Mouse (Mus musculus) hindbrain, embryonic 11.5 days (tissue): ENCODE results near the gene Tpk1. TPM values are rescaled to one million over a fixed set of nuclear protein-coding genes. Genes with fewer than 3 reads are reported as not detected.
A peak's percentile ranks its signal among the peaks of the same experiment; 100 is the strongest.
"Not testable (repeated sequence)": the region's sequence is repeated elsewhere in the genome, so short reads cannot be mapped to it uniquely, and the experiment has no call there.

Experiments
- ATAC-seq: fragments of 200-750 bp; cut with Nextera tagmentation; 2 replicates; pipeline ENCODE4 v1.8.0; 2017; ENCODE audit warnings: mild to moderate bottlenecking, moderate TSS enrichment, moderate library complexity; ENCODE audit not compliant: low FRiP score
- DNase-seq: peaks from one replicate; pipeline ENCODE4 v3.0.0-alpha.2; 2015; ENCODE audit warnings: low spot score
- H3K27ac ChIP-seq: fragments of 300-500 bp; sonication (generic); 2 replicates; pipeline ENCODE4 v1.5.1; 2014; ENCODE audit warnings: mild to moderate bottlenecking, low read depth, low read length
- H3K27me3 ChIP-seq: fragments of 300-500 bp; sonication (generic); 2 replicates; pipeline ENCODE4 v1.6.1; 2014; ENCODE audit warnings: mild to moderate bottlenecking, low read length, moderate library complexity, mixed read lengths; ENCODE audit not compliant: control insufficient read depth, insufficient read depth
- H3K36me3 ChIP-seq: fragments of 300-500 bp; sonication (generic); 2 replicates; pipeline ENCODE4 v1.6.1; 2014; ENCODE audit warnings: mild to moderate bottlenecking, low read length, moderate library complexity, mixed read lengths; ENCODE audit not compliant: control insufficient read depth, insufficient read depth
- H3K4me1 ChIP-seq: fragments of 300-500 bp; sonication (generic); replicated peaks from 2 replicates; pipeline ENCODE4 v1.6.1; 2014; ENCODE audit warnings: low read length, mixed read lengths; ENCODE audit not compliant: control insufficient read depth, insufficient read depth
- H3K4me2 ChIP-seq: fragments of 300-500 bp; sonication (generic); replicated peaks from 2 replicates; pipeline ENCODE4 v1.6.1; 2014; ENCODE audit warnings: mild to moderate bottlenecking, low read depth, low read length
- H3K4me3 ChIP-seq: fragments of 300-500 bp; sonication (generic); 2 replicates; pipeline ENCODE4 v1.5.1; 2014; ENCODE audit warnings: low read depth, low read length
- H3K9ac ChIP-seq: fragments of 300-500 bp; sonication (generic); 2 replicates; pipeline ENCODE4 v1.6.1; 2014; ENCODE audit warnings: low read depth, low read length
- H3K9me3 ChIP-seq: fragments of 300-500 bp; sonication (generic); 2 replicates; pipeline ENCODE4 v1.6.1; 2016; ENCODE audit warnings: low read length; ENCODE audit not compliant: control insufficient read depth
- WGBS: fragments of 180-500 bp; shearing (Covaris S2); extraction: QIAGEN DNeasy Blood & Tissue Kit; methylation state at CpG from one replicate; pipeline ENCODE4 v1.1.7; 2014; 5-methylcytosine and 5-hydroxymethylcytosine counted together
- polyA plus RNA-seq: library from polyadenylated mRNA; unstranded; fragments of >200 nt; fragmentation: Nextera tagmentation; extraction: Ambion mirVana; gene quantifications from 2 replicates; pipeline ENCODE4 v1.2.1, GENCODE M21; 2014

The Tpk1 gene
- polyA plus RNA-seq, 1 experiment from 2014 or later: 6.5 TPM

- no peaks in the 10 kb centered on the region for H3K4me1 ChIP-seq
- no peak overlapping the region for H3K9ac ChIP-seq
- H3K4me2 ChIP-seq: no peak overlapping the region
- ATAC-seq (no peak), DNase-seq (no peak)
- WGBS: 73% methylated on average over 2 of the region's 2 CpGs
- no peaks in the 10 kb centered on the region for H3K36me3 ChIP-seq
- no peaks in the 10 kb centered on the region for H3K9me3 ChIP-seq
- no peak overlapping the region for H3K4me3 ChIP-seq
- H3K27ac ChIP-seq: no peak overlapping the region
- no peaks in the 10 kb centered on the region for H3K27me3 ChIP-seq
These were observed 141.1 kb downstream of the Tpk1 start for GRCm38 (mm10) chr6:43525028-43525427.

DNA sequence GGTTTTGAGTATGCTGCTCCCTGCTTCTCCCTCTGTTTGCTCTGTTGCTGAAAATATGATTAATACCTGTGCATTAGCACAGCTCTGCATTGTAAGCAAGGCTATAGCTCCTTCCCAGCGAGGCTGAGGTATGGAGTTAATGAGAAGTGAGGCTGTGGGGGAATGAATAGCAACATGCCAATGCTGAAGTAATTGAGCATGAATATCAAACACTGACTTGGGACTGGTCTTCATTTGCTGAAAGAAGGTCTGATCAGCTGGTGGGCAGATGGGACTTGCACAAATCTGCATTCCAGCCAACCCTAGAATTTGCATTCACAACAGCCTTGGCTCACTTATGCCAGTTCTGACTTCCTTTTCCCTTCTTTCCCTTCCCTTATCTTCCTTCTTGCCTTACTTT is 144.0 kb downstream of the Tpk1 start:
- DNase-seq: peak; percentile 23
- WGBS: 31% methylated on average over 1 of the region's 1 CpGs
- no peak overlapping the region for H3K9ac ChIP-seq

GRCm38 (mm10) chr6:43520218-43520617 is 145.9 kb downstream of the Tpk1 start:
- DNase-seq (no peak), ATAC-seq (no peak)
- Histone ChIP-seq H3K27me3 (no peaks in the 10 kb centered on the region), H3K9me3 (no peaks in the 10 kb centered on the region), H3K4me3 (no peak overlapping the region), H3K4me2 (no peak overlapping the region), H3K36me3 (no peaks in the 10 kb centered on the region), H3K4me1 (no peaks in the 10 kb centered on the region), H3K27ac (no peak overlapping the region), H3K9ac (no peak overlapping the region)
- 60% methylated on average over 2 of the region's 2 CpGs for WGBS

More for the DNA sequence above, 144.0 kb downstream of the Tpk1 start:
- Histone ChIP-seq H3K4me3 (no peak overlapping the region), H3K27me3 (no peaks in the 10 kb centered on the region), H3K4me2 (no peak overlapping the region), H3K9me3 (no peaks in the 10 kb centered on the region), H3K36me3 (no peaks in the 10 kb centered on the region), H3K4me1 (no peaks in the 10 kb centered on the region), H3K27ac (no peak overlapping the region)
- peak; percentile 43; the same call in 1 of the 2 replicates for ATAC-seq

DNA sequence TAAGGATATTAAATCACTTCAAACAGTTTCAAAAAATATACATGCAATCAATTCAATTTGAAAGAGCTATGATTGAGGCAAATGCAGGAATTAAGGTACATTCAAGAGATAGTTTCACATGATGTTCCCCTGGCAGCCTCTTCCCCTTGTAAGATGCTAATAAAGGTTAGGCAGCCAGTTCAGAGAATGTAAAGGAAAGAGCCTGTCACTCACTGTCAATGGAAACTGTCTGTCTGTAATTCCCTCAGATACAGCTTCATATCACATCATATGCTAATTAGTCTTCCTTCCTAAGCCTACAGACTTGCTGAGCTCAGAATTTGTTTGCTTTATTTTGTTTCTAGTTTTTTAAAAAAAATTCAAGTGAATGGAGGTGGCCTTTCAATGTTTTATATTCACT is 147.7 kb downstream of the Tpk1 start:
- ATAC-seq (no peak), DNase-seq (no peak)
- H3K4me3 ChIP-seq: no peak overlapping the region
- H3K9ac ChIP-seq: no peak overlapping the region
- H3K9me3 ChIP-seq: no peaks in the 10 kb centered on the region
- no peaks in the 10 kb centered on the region for H3K27me3 ChIP-seq
- no peaks in the 10 kb centered on the region for H3K36me3 ChIP-seq
- H3K4me2 ChIP-seq: no peak overlapping the region
- H3K27ac ChIP-seq: no peak overlapping the region
- H3K4me1 ChIP-seq: no peaks in the 10 kb centered on the region

DNA sequence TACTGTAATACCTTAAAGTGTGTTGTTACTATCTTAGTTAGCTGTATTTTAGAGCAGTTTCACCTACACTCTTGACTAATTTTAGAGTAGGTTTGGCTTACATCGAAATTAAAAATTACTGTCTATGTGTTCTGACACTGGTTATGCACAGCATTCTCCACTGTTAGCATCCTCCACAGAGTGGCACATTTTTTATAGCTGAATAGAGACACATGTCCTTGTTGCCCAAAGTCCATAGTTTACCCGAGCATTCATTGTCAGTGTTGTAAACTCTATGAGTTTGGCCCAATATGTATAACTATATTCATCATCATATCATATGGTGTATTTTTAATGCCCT is 148.8 kb downstream of the Tpk1 start:
- no peak for DNase-seq
- Histone ChIP-seq H3K4me3 (no peak overlapping the region), H3K4me2 (no peak overlapping the region), H3K4me1 (no peaks in the 10 kb centered on the region), H3K27me3 (no peaks in the 10 kb centered on the region), H3K27ac (no peak overlapping the region), H3K9me3 (no peaks in the 10 kb centered on the region), H3K36me3 (no peaks in the 10 kb centered on the region), H3K9ac (no peak overlapping the region)
- ATAC-seq: no peak
- 85% methylated on average over 2 of the region's 2 CpGs for WGBS

DNA sequence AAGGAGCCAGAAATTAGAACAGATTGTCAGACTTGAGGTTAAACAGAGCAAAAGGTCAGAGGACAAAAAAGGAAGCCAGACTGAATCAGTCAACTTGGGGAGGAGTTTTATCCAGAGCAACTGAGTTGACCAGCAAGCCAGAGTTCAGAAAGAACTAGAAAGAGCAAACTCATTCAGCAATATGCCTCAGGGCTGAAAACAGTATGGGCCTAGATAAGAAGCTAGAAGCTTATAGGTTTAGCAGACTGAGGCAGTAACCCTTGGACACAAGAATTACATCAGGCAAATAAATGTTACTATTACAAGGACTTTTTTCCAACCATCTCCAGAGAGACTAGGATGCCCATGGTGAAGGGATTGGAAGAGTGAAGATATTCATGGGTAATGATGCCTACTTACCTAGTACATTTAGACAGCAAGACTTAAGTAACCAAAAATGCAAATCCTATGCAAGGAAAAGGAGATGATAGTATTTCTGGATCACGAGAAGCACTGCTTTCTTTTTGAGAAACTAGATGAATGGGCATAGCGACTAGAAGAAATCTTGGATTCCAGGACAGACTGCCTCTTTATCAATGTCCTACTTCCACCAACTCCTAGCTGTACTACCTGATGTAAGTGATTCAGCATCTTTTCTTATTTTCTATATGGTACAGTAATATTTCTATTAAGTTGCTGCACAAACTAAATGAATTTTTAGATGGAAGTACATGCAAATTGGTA is 149.3 kb downstream of the Tpk1 start:
- Histone ChIP-seq H3K4me2 (no peak overlapping the region), H3K9ac (no peak overlapping the region), H3K9me3 (no peaks in the 10 kb centered on the region), H3K27ac (no peak overlapping the region), H3K4me1 (no peaks in the 10 kb centered on the region), H3K27me3 (no peaks in the 10 kb centered on the region), H3K36me3 (no peaks in the 10 kb centered on the region), H3K4me3 (no peak overlapping the region)
- DNase-seq (no peak), ATAC-seq (no peak)
- WGBS: 89% methylated on average over 2 of the region's 2 CpGs

GRCm38 (mm10) chr6:43506686-43507385 is 159.2 kb downstream of the Tpk1 start:
- H3K36me3 ChIP-seq, H3K4me2 ChIP-seq, H3K27ac ChIP-seq, H3K27me3 ChIP-seq, ATAC-seq, H3K4me1 ChIP-seq, DNase-seq, H3K9ac ChIP-seq, H3K4me3 ChIP-seq, H3K9me3 ChIP-seq: not testable (repeated sequence)
- WGBS: 84% methylated on average over 2 of the region's 2 CpGs

GRCm38 (mm10) chr6:43504609-43505230 is 161.4 kb downstream of the Tpk1 start:
- H3K4me1 ChIP-seq: no peaks in the 10 kb centered on the region
- ATAC-seq (no peak), DNase-seq (no peak)
- no peak overlapping the region for H3K9ac ChIP-seq
- 91% methylated on average over 5 of the region's 5 CpGs for whole genome bisulfite sequencing
- no peaks in the 10 kb centered on the region for H3K9me3 ChIP-seq
- H3K4me2 ChIP-seq: no peak overlapping the region
- H3K27ac ChIP-seq: no peak overlapping the region
- H3K36me3 ChIP-seq: no peaks in the 10 kb centered on the region
- H3K27me3 ChIP-seq: no peaks in the 10 kb centered on the region
- H3K4me3 ChIP-seq: no peak overlapping the region

GRCm38 (mm10) chr6:43492367-43492766 is 173.7 kb downstream of the Tpk1 start:
- Histone ChIP-seq H3K4me1 (no peaks in the 10 kb centered on the region), H3K27ac (no peak overlapping the region), H3K9me3 (no peaks in the 10 kb centered on the region), H3K9ac (no peak overlapping the region), H3K4me3 (no peak overlapping the region), H3K36me3 (no peaks in the 10 kb centered on the region), H3K27me3 (no peaks in the 10 kb centered on the region), H3K4me2 (no peak overlapping the region)
- DNase-seq (no peak), ATAC-seq (no peak)
